Mouse (Mus musculus) heart, postnatal 0 days (tissue): ENCODE data around the gene Gm48552. TPM values are rescaled to one million over a fixed set of nuclear protein-coding genes. Genes with fewer than 3 reads are reported as not detected.

Source experiments
- ATAC-seq: fragments of 200-750 bp; cut with Nextera tagmentation; 2 replicates; pipeline ENCODE4 v1.8.0; 2017; ENCODE audit warnings: low read depth, moderate number of reproducible peaks, moderate library complexity; ENCODE audit not compliant: insufficient read depth
- DNase-seq: peaks from one replicate; pipeline ENCODE4 v3.0.0-alpha.2; 2016; ENCODE audit warnings: low spot score
- H3K27ac ChIP-seq: fragments of 300-500 bp; sonication (generic); 2 replicates; pipeline ENCODE4 v1.5.1; 2014; ENCODE audit warnings: low read depth, mild to moderate bottlenecking
- H3K27me3 ChIP-seq: fragments of 300-500 bp; sonication (generic); 2 replicates; pipeline ENCODE4 v1.6.1; 2014; ENCODE audit warnings: low read length, mixed read lengths; ENCODE audit not compliant: control insufficient read depth, insufficient read depth
- H3K36me3 ChIP-seq: fragments of 300-500 bp; sonication (generic); replicated peaks from 2 replicates; pipeline ENCODE4 v1.6.1; 2014; ENCODE audit warnings: low read length, mixed read lengths; ENCODE audit not compliant: control insufficient read depth, insufficient read depth
- H3K4me1 ChIP-seq: fragments of 300-500 bp; sonication (generic); 2 replicates; pipeline ENCODE4 v1.6.1; 2014; ENCODE audit warnings: antibody characterized with exemption; ENCODE audit not compliant: control insufficient read depth, insufficient read depth
- H3K4me2 ChIP-seq: fragments of 300-500 bp; sonication (generic); 2 replicates; pipeline ENCODE4 v1.6.1; 2014; ENCODE audit warnings: low read depth, mild to moderate bottlenecking, low read length, moderate library complexity
- H3K4me3 ChIP-seq: fragments of 300-500 bp; sonication (generic); 2 replicates; pipeline ENCODE4 v1.5.1; 2014; ENCODE audit warnings: low read depth, low read length
- H3K9ac ChIP-seq: fragments of 300-500 bp; sonication (generic); replicated peaks from 2 replicates; pipeline ENCODE4 v1.6.1; 2014; ENCODE audit warnings: low read depth, low read length, mixed read lengths
- H3K9me3 ChIP-seq: fragments of 300-500 bp; sonication (generic); replicated peaks from 2 replicates; pipeline ENCODE4 v1.6.1; 2016; ENCODE audit warnings: low read length; ENCODE audit not compliant: control insufficient read depth
- CTCF ChIP-seq: IDR thresholded peaks from 2 replicates; pipeline ENCODE4 v1.5.1; 2016; ENCODE audit warnings: antibody characterized with exemption, control low read depth, low read depth
- EP300 ChIP-seq: IDR thresholded peaks from 2 replicates; pipeline ENCODE4 v1.6.1; 2016; ENCODE audit warnings: antibody characterized with exemption, low read depth
- WGBS: fragments of 180-500 bp; shearing (Covaris S2); extraction: QIAGEN DNeasy Blood & Tissue Kit; methylation state at CpG from one replicate; pipeline ENCODE4 v1.1.7; 2014; 5-methylcytosine and 5-hydroxymethylcytosine counted together
- polyA plus RNA-seq: library from polyadenylated mRNA; unstranded; fragments of >200 nt; fragmentation: Nextera tagmentation; extraction: Ambion mirVana; gene quantifications from 2 replicates; pipeline ENCODE4 v1.2.1, GENCODE M21; 2015
- total RNA-seq: library from RNA; depleted of rRNA; stranded (reverse); fragments of >200 nt; gene quantifications from 2 replicates; pipeline ENCODE4 v1.2.3, GENCODE M21; 2014; ENCODE audit warnings: low replicate concordance

Gene Gm48552
- total and polyA plus RNA-seq, 2 experiments from 2014 or later: 0.45 TPM; not detected in 1

DNA sequence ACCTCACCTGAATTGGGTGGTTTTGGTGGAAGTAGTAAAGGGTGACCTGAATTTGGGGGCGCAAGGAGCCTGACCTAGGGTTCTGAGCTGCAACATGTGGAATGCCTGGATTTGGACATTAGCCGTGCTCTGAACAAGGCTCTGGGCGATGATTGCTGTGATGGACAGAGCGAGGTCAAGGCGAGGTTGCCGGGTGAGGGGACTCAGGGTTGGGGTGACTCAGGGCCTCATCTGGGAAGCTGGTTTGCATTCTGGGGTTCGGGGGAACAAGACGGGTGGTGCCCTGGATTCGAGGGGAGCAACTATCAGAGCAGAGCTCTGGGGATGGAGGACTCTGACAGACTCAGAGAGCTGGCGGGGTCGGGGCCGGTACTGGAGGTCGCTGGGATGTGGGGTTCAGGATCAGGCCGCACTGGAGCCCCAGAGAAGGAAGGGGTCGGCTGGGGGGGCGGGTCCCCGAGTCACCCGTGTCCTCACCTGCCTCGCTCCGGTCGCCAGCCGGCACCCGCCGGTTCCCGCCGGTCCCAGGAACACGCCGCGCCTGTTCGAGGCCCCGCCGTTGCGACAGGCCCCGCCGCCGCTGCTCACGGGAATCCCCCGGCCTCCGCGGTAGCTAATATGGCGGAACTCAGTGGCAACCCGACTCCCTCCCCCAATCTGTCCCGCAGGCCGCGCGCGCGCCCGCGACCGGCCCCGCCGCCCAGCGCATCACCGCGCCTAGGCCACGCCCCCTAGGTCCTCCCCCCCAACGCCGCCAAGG is 10.8 kb upstream of the Gm48552 start, which contains the start of gene Fzr1:
Gene Fzr1 (minus strand): TSS at position 724 of the 760 bp plus-strand sequence.
- peak within 1 kb of the TSS; percentile 78 for H3K27ac ChIP-seq
- peak within 1 kb of the TSS; percentile 87 for H3K4me3 ChIP-seq
- no peaks in the 10 kb centered on the region for H3K9me3 ChIP-seq
- ATAC-seq: peak; percentile 2; the same call in 1 of the 2 replicates
- peaks cover 24% of the 10 kb centered on the region for H3K36me3 ChIP-seq
- peak within 1 kb of the TSS; percentile 92 for H3K9ac ChIP-seq
- TF ChIP-seq EP300: no peak
- no peak for TF ChIP-seq CTCF
- peak within 1 kb of the TSS; percentile 83 for H3K4me2 ChIP-seq
- under 1% methylated on average over 54 of the region's 59 CpGs for WGBS
- no peaks in the 10 kb centered on the region for H3K27me3 ChIP-seq
- H3K4me1 ChIP-seq: peaks cover 17% of the 10 kb centered on the region
- no peak for DNase-seq

DNA sequence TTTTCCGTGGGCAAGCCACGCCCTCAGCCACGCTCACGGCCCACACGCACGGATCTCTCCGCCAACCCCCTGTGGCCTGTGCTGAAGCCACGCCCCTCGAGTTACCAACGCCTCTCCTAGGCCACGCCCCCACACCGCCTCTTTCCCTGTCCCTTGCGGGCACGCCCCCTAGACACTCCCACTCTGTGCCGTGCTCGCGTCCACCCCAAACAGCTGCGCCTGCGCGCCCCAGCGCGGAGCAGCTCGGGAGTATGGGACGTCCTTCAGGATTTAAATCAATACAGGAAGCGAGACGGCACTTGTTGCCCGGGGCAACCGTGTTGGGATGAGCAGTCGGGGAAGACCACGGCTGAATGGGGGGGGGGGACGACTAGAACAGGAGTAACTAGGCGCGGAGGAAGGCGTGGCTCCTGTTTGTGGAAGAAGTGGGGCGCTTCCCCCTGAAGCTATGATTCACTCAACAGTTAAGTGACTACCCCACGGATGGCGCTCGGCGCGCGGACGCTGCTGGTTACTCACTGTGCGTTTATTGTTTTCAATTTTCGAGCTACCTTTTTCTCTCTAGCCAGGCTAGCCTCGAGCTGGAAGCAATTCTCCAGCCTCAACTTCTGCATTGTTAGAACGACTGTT is 10.1 kb upstream of the Gm48552 start:
- Histone ChIP-seq H3K27me3 (no peaks in the 10 kb centered on the region), H3K9me3 (no peaks in the 10 kb centered on the region), H3K36me3 (peaks cover 19% of the 10 kb centered on the region), H3K4me1 (peaks cover 17% of the 10 kb centered on the region), H3K4me2 (peak overlapping the region; percentile 71), H3K27ac (peak overlapping the region; percentile 51; the same call in 1 of the 2 replicates), H3K9ac (peak overlapping the region; percentile 43; the same call in 1 of the 2 replicates), H3K4me3 (peak overlapping the region; percentile 87)
- peak; percentile 100 for DNase-seq
- no peak for TF ChIP-seq EP300
- 0 out of 2 replicates have a peak, but pooled peaks have one; percentile 23 for TF ChIP-seq CTCF
- ATAC-seq: peak; percentile 94
- WGBS: under 1% methylated on average over 46 of the region's 46 CpGs

DNA sequence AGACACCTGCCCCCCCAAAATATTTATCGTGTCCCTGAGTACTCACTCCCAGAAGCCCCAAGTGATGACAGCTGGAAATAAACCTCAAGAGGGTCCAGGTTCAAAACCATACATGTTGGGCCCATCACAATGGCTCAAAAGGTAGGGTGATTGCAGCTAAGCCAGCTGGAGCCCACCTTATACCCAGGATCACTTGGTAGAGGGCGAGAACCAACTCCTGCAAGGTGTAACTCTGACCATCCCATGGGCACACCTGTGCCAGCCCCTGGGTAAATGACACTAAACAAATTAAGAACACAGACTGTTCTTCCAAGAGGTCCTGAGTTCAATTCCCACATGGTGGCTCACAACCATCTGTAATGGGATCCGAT is 9.6 kb upstream of the Gm48552 start:
- WGBS: 64% methylated on average over 3 of the region's 3 CpGs
- peak overlapping the region; percentile 87 for H3K4me3 ChIP-seq
- ATAC-seq (no peak), DNase-seq (no peak)
- H3K4me1 ChIP-seq: peaks cover 17% of the 10 kb centered on the region
- peak overlapping the region; percentile 51; the same call in 1 of the 2 replicates for H3K27ac ChIP-seq
- H3K4me2 ChIP-seq: peak overlapping the region; percentile 71
- peak overlapping the region; percentile 43; the same call in 1 of the 2 replicates for H3K9ac ChIP-seq
- no peaks in the 10 kb centered on the region for H3K27me3 ChIP-seq
- no peaks in the 10 kb centered on the region for H3K9me3 ChIP-seq
- peaks cover 14% of the 10 kb centered on the region for H3K36me3 ChIP-seq
- TF ChIP-seq EP300: no peak
- no peak for TF ChIP-seq CTCF

DNA sequence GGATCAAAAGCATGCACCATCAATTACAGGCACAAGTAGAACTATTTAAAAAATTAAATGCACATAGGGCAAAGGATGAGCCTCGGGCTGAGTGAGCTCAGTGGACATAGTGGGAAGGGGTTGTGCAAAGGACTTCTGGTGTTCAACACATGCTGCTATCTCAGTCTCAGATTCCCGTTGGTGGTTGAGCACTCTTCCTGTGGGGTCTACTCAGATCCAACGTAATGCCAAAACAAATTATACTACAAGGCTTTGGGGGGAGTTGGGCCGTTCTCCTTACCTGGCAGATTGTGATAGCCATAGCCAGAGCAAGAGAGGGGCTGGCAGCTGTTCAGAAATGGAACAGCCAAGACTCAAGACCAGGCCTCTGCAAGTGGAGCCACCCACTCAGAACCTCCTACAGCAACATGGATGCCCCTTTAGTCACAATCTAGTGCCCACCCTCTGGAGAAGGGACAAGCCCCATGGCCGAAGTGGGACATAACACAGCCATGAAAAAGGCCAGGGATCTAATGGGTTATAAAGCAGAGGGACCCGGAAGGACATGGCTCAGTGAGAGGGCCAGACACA is 8.9 kb upstream of the Gm48552 start:
- Histone ChIP-seq H3K4me1 (peaks cover 19% of the 10 kb centered on the region), H3K27ac (no peak overlapping the region), H3K9me3 (no peaks in the 10 kb centered on the region), H3K36me3 (peaks cover 10% of the 10 kb centered on the region; the same call in 1 of the 2 replicates), H3K9ac (no peak overlapping the region), H3K27me3 (no peaks in the 10 kb centered on the region), H3K4me3 (no peak overlapping the region), H3K4me2 (no peak overlapping the region)
- no peak for ATAC-seq
- 85% methylated on average over 6 of the region's 6 CpGs for WGBS
- TF ChIP-seq EP300: no peak
- no peak for TF ChIP-seq CTCF
- no peak for DNase-seq

DNA sequence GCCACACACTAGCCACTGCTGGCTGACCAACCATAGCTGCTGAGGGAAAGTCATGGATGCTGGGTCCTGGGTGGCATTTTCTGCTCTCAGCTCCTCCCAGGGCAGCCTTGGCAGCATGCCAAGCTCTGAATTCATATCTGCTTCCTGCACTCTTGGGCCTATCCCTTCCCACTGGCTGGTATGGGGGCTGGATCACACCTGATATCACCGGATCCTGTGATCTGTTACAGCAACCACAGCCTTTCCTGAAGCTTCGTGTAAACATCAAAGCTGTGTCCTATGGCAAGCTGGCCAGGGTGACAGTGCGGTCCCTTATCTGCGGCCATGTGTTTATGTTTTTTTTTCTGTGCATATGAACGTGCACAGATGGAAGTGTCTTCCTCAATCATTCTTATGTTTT is 6.8 kb upstream of the Gm48552 start:
- peaks cover 9% of the 10 kb centered on the region for H3K36me3 ChIP-seq
- H3K9ac ChIP-seq: no peak overlapping the region
- ATAC-seq (no peak), DNase-seq (no peak)
- H3K4me3 ChIP-seq: no peak overlapping the region
- no peaks in the 10 kb centered on the region for H3K9me3 ChIP-seq
- H3K4me1 ChIP-seq: peaks cover 15% of the 10 kb centered on the region
- no peak for TF ChIP-seq EP300
- TF ChIP-seq CTCF: no peak
- H3K27ac ChIP-seq: no peak overlapping the region
- H3K4me2 ChIP-seq: no peak overlapping the region
- no peaks in the 10 kb centered on the region for H3K27me3 ChIP-seq
- 22% methylated on average over 5 of the region's 5 CpGs for WGBS
